Mouse (Mus musculus): ENCODE results near the gene Lhcgr. TPM values are rescaled to one million over a fixed set of nuclear protein-coding genes. Genes with fewer than 3 reads are reported as not detected.

The Lhcgr gene
- polyA plus RNA-seq, 1 experiment: not detected

DNA sequence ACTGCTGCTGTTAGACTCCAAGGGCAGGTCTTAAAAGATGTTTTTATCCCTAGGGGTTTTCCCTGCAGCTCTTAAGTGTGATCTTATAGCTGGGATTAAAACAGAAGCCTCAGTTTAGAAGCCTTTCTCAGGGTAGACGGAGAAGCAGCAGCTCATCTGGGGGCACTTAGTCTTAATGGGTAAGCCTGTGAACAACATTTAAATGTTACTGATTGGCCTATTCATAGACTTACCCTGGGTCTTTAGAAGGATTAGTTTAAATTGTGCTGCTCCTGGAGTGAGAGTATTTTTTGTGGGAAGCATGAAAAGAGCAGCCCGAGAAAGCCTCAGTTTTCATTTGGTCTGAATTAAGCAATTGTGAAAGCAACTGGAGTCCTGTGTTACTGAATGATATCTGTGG lies 121.9 kb downstream of the Lhcgr start:
- H3K4me3 ChIP-seq (ENCODE audit: insufficient read depth, low read depth, low read length): no peak overlapping the region
- no peaks in the 10 kb centered on the region for H3K4me1 ChIP-seq (ENCODE audit: control insufficient read depth, insufficient read depth, insufficient read length, low read length)
- no peak overlapping the region for H3K27ac ChIP-seq (replicated peaks; ENCODE audit: low read depth, low read length)

DNA sequence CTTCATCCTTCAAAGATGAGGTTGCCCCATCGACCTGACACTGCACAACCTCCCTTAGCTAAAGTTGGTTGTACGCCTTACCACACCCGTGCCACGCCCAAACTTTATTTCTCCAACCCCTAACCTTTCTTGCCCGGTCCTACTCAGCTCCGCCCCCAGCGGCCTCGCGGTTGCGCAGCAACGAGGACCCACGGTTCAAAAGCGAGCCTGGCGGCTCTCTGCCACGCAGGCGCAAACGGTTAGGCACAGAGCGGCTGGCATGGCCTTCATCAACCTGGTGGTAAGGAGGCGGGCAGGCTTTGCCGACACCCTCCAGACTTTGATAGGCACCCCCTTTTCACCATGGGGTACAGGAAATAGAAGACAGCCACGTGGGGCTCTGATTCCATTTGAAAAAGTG lies 123.3 kb downstream of the Lhcgr start, which contains the start of gene Gtf2a1l:
Gene Gtf2a1l (plus strand): TSS at position 209 of the 400 bp plus-strand sequence.
- Histone ChIP-seq H3K4me3 (ENCODE audit: insufficient read depth, low read depth, low read length) (no peak within 1 kb of the TSS), H3K4me1 (ENCODE audit: control insufficient read depth, insufficient read depth, insufficient read length, low read length) (no peaks in the 10 kb centered on the region), H3K27ac (replicated peaks; ENCODE audit: low read depth, low read length) (no peak within 1 kb of the TSS)

Other genes with a start within 250 kb of the Lhcgr start
- 7.0 and 12.5 TPM in 2 replicates for gene Ston1, start 194.3 kb downstream of the Lhcgr start, polyA plus RNA-seq (2012; ENCODE audit: insufficient read depth, insufficient read length, missing spikeins)
- gene Gtf2a1l, start 123.3 kb downstream of the Lhcgr start, polyA plus RNA-seq (2012; ENCODE audit: insufficient read depth, insufficient read length, missing spikeins): not detected in 2 replicates